Mouse (Mus musculus) gastrocnemius, postnatal 4 days (tissue): ENCODE data around the gene Relt. TPM values are rescaled to one million over a fixed set of nuclear protein-coding genes. Genes with fewer than 3 reads are reported as not detected.
"Not testable (repeated sequence)": the region's sequence is repeated elsewhere in the genome, so short reads cannot be mapped to it uniquely, and the experiment has no call there.

Experiments used
- DNase-seq, 2 experiments: peaks; one replicate each; pipeline ENCODE4 v3.0.0; 2021 to 2022; ENCODE audit warnings: low spot score in 2 of 2, mixed read lengths in 2 of 2
- total RNA-seq, 2 experiments: library from RNA; stranded (reverse); gene quantifications; 2 replicates each; pipeline ENCODE4 v1.2.3; 2021

Relt gene
- total RNA-seq, 2 experiments from 2014 or later, result 14.5 to 15.5 TPM

DNA sequence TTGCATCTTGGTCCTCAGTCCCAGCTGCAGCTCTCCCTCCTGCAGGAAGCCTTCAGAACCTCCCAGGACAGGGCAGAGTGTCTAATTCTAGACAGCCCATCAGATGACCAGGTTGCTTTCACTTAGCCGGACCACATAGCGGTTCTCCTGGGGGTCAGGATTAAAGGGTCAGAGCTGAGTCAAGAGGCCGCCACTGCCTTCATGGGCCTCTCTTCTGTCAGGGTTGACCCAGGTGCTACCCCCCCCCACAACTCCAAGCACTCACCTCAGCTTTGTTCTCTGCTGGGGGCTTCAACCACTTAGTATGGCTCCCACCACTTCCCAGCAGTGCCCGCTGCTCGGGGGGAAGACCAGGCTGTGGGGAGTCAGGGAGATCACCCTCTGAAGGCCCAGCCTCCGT lies 16.1 kb downstream of the Relt start:
- no peak for DNase-seq

- DNase-seq, result not testable (repeated sequence)
Measured at GRCm38 (mm10) chr7:100846033-100846432, 17.2 kb downstream of the Relt start.

GRCm38 (mm10) chr7:100845412-100845811 lies 17.8 kb downstream of the Relt start:
- no peak for DNase-seq

DNA sequence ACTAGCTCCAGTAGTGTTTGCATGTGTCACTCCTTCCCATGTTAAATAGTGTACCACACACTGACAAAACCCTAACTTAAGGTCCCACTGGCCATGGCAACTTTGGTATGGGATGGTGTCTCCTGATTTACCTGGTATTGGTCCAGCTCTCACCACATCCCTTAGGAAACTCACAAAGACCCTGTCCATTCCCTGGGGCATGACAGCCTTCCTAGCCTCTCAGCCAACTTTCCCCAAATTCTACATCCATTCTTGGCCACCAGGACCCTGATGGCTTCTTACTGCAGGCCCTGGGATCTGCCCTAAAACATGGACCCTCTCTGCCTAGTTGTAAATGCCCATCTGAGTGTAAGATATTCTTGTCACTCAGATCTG lies 18.2 kb downstream of the Relt start:
- DNase-seq, result no peak

- DNase-seq, result no peak
Measured at GRCm38 (mm10) chr7:100844385-100845025, 18.7 kb downstream of the Relt start.

GRCm38 (mm10) chr7:100843866-100844265 lies 19.4 kb downstream of the Relt start:
- no peak for DNase-seq

GRCm38 (mm10) chr7:100842175-100842574 lies 21.1 kb downstream of the Relt start:
- no peak for DNase-seq

- DNase-seq, result no peak
Measured at GRCm38 (mm10) chr7:100841608-100842007, 21.6 kb downstream of the Relt start.

DNA sequence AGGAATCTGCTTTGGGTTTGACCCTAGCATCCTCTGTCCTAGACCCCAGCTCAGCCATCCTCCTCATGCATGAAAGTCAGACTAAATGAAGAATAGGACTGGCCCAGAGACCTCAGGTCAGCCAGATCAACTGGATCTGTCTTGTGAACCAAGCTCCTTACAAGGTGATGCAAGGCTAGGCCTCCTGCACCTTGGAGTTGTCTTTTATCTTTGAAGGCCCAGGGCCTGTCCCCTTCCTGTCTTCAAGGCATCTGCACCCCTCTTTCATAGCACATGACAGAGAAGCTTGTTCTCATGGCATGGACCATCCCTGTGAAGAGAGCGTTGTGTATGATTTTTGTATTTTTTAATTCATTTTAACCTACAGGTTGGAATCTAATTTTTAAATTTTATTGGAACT lies 22.3 kb downstream of the Relt start:
- DNase-seq, result no peak

DNA sequence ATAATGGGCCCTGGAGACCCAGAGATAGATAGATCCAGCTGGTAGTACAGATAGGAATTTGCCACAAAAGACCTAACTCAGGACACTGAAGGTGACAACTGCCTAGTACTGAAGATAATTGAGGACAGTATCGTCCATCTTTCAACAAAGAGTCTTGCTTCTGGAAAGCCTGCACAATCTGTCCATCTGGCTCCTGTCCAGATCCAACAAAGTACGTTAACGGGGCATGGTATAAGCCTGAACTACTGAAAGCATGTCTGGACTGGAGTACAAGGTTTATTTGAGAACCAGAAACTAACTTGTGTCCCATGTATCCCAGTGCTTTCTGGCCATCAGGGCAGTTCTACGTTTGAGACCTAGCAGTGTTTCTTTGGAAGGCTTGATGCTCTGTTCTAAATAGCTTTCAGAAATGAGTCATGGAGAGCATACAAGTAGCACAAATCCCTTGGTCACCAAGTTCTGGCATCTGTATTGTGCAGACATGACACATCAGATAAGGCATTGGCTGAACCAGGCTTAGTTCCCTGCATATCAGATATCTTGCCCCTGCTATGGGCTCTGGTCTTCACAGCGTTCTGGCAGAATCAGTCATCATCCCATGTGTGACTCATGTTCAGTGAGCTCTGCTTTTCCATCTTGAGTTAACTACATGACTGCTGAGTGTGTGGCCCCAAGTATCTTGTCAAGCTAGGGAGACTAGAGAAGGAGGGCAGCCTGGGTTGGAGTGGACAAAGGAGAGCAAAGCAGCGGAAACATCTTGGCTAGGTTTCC lies 23.4 kb downstream of the Relt start:
- DNase-seq, result no peak

DNA sequence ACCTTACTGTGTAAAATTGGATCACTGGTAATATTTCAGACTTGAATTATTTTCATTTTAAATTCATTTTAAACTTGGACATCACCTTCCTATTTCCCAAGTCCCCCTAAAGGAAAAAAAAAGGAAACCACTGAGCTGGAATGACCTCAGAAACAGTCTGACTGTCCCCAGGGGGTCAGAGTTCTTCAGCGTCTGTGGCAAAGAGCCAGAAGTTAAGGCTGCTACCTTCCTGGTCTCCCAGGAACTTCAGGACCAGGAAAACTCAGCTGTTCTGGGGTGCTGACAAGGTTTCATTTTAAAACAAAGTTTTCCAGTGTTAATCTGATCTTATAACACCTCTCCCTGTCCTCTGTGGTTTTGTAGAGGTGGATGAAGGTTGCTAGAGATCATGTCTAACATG lies 25.5 kb downstream of the Relt start:
- no peak for DNase-seq

GRCm38 (mm10) chr7:100836657-100837056 lies 26.6 kb downstream of the Relt start:
- no peak for DNase-seq

- no peak for DNase-seq
Measured at GRCm38 (mm10) chr7:100835711-100836110, 27.5 kb downstream of the Relt start.

GRCm38 (mm10) chr7:100835168-100835567 lies 28.1 kb downstream of the Relt start:
- DNase-seq, result no peak

DNA sequence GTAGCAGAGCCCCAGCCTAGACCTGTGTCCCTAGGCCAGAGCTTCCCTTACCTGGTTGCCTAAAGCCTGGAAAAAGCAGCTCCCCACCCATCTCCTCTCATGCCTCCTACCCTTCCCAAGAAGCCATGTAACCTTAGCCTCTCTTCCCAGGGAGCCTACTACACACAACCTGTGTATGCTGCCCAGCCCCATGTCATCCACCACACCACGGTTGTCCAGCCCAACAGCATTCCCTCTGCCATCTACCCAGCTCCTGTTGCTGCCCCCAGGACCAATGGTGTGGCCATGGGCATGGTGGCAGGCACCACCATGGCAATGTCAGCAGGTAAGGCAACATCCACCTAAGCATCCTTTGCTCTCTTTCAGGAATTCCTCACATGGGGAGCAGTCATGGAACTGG lies 29.4 kb downstream of the Relt start:
- DNase-seq, result no peak

- DNase-seq, result no peak
Measured at GRCm38 (mm10) chr7:100828549-100828948, 34.7 kb downstream of the Relt start.

GRCm38 (mm10) chr7:100824661-100825060 lies 38.6 kb downstream of the Relt start:
- no peak for DNase-seq

DNA sequence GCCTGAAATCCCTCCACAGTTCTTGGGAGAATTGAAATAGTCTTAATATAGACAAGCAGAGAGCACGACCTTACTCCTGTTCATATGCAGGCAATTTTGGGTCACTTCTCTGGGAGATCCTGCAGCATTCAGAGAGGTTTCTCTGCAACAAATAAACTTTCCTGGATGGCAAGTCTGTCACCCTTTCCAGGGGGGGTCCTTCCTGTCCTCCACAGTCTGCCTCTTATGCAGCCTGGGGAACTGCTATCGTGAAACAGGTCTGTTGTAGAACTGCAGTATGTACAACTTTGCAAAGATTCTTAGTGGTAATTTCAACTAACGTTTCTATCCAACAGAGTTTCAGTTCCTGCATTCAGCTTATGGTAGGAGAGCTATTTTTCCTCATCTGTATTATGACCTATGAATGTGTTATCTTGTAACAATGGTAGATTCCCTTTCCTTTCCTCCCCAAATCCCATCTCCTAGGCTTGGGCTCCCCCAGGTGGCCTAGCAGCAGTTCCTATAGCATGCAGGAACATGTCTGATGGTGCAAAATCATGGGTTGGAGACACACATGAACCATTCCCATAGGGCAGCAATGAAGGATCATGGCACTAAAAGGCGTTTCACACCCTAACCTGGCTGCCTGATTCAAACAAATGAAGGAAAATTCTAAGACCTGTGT lies 44.7 kb downstream of the Relt start:
- DNase-seq, result no peak

DNA sequence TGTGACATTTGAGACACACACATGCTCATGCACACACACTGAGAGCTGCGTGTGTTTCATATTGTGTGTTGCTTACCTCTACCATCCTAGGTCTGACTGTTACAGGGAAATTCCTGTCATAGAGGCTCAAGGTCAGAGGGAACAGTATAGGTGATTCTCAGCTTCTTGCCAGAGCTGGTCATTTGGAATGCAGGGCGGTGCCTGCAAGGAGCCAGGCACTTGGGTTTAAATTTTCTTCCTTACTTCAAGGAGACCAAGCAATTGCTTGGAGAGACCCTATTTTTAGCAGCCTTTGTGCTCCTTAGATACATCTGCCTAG lies 45.8 kb downstream of the Relt start:
- no peak for DNase-seq

GRCm38 (mm10) chr7:100816759-100817441 lies 46.3 kb downstream of the Relt start:
- no peak for DNase-seq

- no peak for DNase-seq
Measured at GRCm38 (mm10) chr7:100815900-100816570, 47.2 kb downstream of the Relt start.
